Mouse (Mus musculus): ENCODE measurements around the gene Med16. TPM values are rescaled to one million over a fixed set of nuclear protein-coding genes. Genes with fewer than 3 reads are reported as not detected.
A peak's percentile ranks its signal among the peaks of the same experiment; 100 is the strongest.

Med16 gene
- polyA plus RNA-seq, 1 experiment from 2014 or later = 60.4 TPM

DNA sequence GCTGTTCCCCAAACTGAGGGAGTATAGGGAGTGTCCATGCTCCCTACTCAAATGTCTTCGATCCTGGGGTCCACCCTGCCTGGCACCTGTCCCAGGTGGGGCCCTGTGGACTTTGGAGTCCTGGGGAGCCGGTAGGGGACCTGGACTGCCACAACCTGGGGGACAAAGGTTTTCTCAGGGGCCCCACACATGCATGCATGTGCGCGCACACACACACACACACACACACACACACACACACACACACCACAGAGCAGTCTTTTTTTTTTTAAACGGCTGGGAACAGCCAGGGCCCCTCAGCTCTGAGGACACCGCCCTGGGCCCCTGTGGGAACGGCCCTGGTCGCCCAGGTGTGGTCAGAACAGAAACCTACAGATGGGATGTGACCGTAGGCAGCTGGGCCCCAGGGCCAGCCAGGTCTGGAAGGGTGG lies 34.8 kb upstream of the Med16 start:
- peaks cover 21% of the 10 kb centered on the region for H3K36me3 ChIP-seq
- H3K4me2 ChIP-seq (replicated peaks) = no peak overlapping the region
- H3K4me3 ChIP-seq = no peak overlapping the region
- H3K27ac ChIP-seq = no peak overlapping the region
- peaks cover 32% of the 10 kb centered on the region for H3K4me1 ChIP-seq
- H3K9me3 ChIP-seq = no peaks in the 10 kb centered on the region
- no peak overlapping the region for H3K9ac ChIP-seq
- no peaks in the 10 kb centered on the region for H3K27me3 ChIP-seq
- 83% methylated on average over 9 of the region's 9 CpGs for WGBS
- no peak for ATAC-seq (ENCODE audit: insufficient number of reproducible peaks, insufficient read depth, low FRiP score, low TSS enrichment)

GRCm38 (mm10) chr10:79942988-79943387 lies 34.3 kb upstream of the Med16 start:
- Histone ChIP-seq H3K4me2 (replicated peaks) (no peak overlapping the region), H3K36me3 (peaks cover 22% of the 10 kb centered on the region; the same call in 1 of the 2 replicates), H3K27ac (no peak overlapping the region), H3K27me3 (no peaks in the 10 kb centered on the region), H3K4me3 (no peak overlapping the region), H3K4me1 (peaks cover 32% of the 10 kb centered on the region), H3K9me3 (no peaks in the 10 kb centered on the region), H3K9ac (no peak overlapping the region)
- ATAC-seq (ENCODE audit: insufficient number of reproducible peaks, insufficient read depth, low FRiP score, low TSS enrichment) = no peak
- WGBS = 80% methylated on average over 1 of the region's 1 CpGs

- Histone ChIP-seq H3K36me3 (peaks cover 40% of the 10 kb centered on the region; the same call in 1 of the 2 replicates), H3K27ac (no peak overlapping the region), H3K9me3 (no peaks in the 10 kb centered on the region), H3K27me3 (no peaks in the 10 kb centered on the region), H3K4me3 (no peak overlapping the region), H3K9ac (no peak overlapping the region), H3K4me2 (replicated peaks) (no peak overlapping the region), H3K4me1 (peaks cover 26% of the 10 kb centered on the region)
- no peak for ATAC-seq (ENCODE audit: insufficient number of reproducible peaks, insufficient read depth, low FRiP score, low TSS enrichment)
- 63% methylated on average over 7 of the region's 7 CpGs for WGBS
These were observed 32.0 kb upstream of the Med16 start for GRCm38 (mm10) chr10:79940749-79941148.

- no peaks in the 10 kb centered on the region for H3K27me3 ChIP-seq
- H3K27ac ChIP-seq = no peak overlapping the region
- no peak overlapping the region for H3K9ac ChIP-seq
- peaks cover 21% of the 10 kb centered on the region for H3K4me1 ChIP-seq
- WGBS = 42% methylated on average over 11 of the region's 11 CpGs
- H3K36me3 ChIP-seq = peaks cover 54% of the 10 kb centered on the region; the same call in 1 of the 2 replicates
- H3K9me3 ChIP-seq = no peaks in the 10 kb centered on the region
- no peak for ATAC-seq (ENCODE audit: insufficient number of reproducible peaks, insufficient read depth, low FRiP score, low TSS enrichment)
- no peak overlapping the region for H3K4me3 ChIP-seq
- no peak overlapping the region for H3K4me2 ChIP-seq (replicated peaks)
These were observed 29.2 kb upstream of the Med16 start for GRCm38 (mm10) chr10:79937775-79938526.

DNA sequence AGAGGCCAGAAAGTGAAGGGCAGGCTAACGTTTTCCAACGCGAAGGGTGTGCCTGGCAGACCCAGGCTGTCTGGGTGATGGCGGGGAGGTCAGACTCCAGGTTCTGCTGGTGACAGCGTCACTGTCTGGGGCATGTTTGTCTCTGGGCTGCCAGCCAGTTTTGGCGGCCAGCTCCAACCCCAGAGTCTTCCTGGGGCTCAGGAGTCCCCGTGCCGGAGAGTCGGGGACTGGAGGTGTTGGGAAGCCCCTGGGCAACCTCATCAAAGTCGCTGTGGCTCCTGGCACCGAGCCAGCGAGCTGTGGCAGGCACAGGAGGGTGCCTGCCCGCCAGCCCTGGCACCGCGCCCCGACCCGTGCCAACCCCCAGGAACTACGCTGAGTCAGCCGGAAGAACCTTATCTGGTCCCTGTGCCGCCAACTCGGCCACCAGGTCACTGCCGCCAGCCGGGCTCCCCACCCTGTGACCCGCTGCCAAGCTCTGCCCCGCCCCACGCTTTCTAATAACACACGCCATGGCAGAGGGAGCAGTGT lies 28.3 kb upstream of the Med16 start:
- Histone ChIP-seq H3K4me2 (replicated peaks) (no peak overlapping the region), H3K36me3 (peaks cover 63% of the 10 kb centered on the region), H3K4me3 (no peak overlapping the region), H3K27me3 (no peaks in the 10 kb centered on the region), H3K4me1 (peaks cover 31% of the 10 kb centered on the region), H3K9me3 (no peaks in the 10 kb centered on the region), H3K27ac (no peak overlapping the region), H3K9ac (no peak overlapping the region)
- 81% methylated on average over 27 of the region's 27 CpGs for WGBS
- no peak for ATAC-seq (ENCODE audit: insufficient number of reproducible peaks, insufficient read depth, low FRiP score, low TSS enrichment)

- 58% methylated on average over 10 of the region's 10 CpGs for WGBS
- Histone ChIP-seq H3K4me2 (replicated peaks) (no peak overlapping the region), H3K9me3 (no peaks in the 10 kb centered on the region), H3K36me3 (peaks cover 64% of the 10 kb centered on the region), H3K27ac (no peak overlapping the region), H3K4me1 (peaks cover 37% of the 10 kb centered on the region), H3K9ac (no peak overlapping the region), H3K4me3 (no peak overlapping the region), H3K27me3 (no peaks in the 10 kb centered on the region)
- no peak for ATAC-seq (ENCODE audit: insufficient number of reproducible peaks, insufficient read depth, low FRiP score, low TSS enrichment)
These were observed 27.7 kb upstream of the Med16 start for GRCm38 (mm10) chr10:79936284-79936910.

- H3K4me2 ChIP-seq (replicated peaks) = no peak overlapping the region
- WGBS = 84% methylated on average over 16 of the region's 16 CpGs
- peaks cover 37% of the 10 kb centered on the region for H3K4me1 ChIP-seq
- H3K27ac ChIP-seq = no peak overlapping the region; the same call in 1 of the 2 replicates
- H3K9me3 ChIP-seq = no peaks in the 10 kb centered on the region
- no peaks in the 10 kb centered on the region for H3K27me3 ChIP-seq
- H3K9ac ChIP-seq = no peak overlapping the region
- no peak for ATAC-seq (ENCODE audit: insufficient number of reproducible peaks, insufficient read depth, low FRiP score, low TSS enrichment)
- peaks cover 65% of the 10 kb centered on the region for H3K36me3 ChIP-seq
- no peak overlapping the region for H3K4me3 ChIP-seq
These were observed 26.3 kb upstream of the Med16 start for GRCm38 (mm10) chr10:79934794-79935569.

GRCm38 (mm10) chr10:79934272-79934721 lies 25.6 kb upstream of the Med16 start:
- H3K4me1 ChIP-seq = peaks cover 43% of the 10 kb centered on the region
- no peak overlapping the region; the same call in 1 of the 2 replicates for H3K27ac ChIP-seq
- WGBS = 71% methylated on average over 13 of the region's 13 CpGs
- no peaks in the 10 kb centered on the region for H3K27me3 ChIP-seq
- no peak for ATAC-seq (ENCODE audit: insufficient number of reproducible peaks, insufficient read depth, low FRiP score, low TSS enrichment)
- H3K9me3 ChIP-seq = no peaks in the 10 kb centered on the region
- H3K4me3 ChIP-seq = no peak overlapping the region
- H3K9ac ChIP-seq = no peak overlapping the region
- no peak overlapping the region for H3K4me2 ChIP-seq (replicated peaks)
- peaks cover 62% of the 10 kb centered on the region for H3K36me3 ChIP-seq

DNA sequence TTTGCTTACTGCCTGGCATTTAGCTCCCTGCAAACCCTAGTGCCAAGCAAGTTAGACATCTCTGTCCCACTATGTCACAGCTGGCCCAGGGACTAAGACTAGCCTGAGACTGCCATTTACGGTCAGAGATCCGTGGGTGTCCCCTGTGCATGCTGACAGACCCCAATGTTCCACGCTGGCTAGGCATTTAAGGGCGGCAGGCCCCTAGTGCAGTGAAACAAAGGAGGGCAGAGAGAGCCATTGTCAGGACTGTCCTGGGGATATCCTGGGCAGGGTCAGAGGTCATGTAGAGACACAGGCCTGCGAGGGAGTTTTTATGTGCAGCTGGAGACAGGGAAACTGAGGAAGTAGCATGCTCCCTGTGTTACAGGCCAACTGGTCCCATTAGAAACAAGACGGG lies 25.1 kb upstream of the Med16 start:
- H3K36me3 ChIP-seq = peaks cover 62% of the 10 kb centered on the region
- H3K9me3 ChIP-seq = no peaks in the 10 kb centered on the region
- H3K27ac ChIP-seq = no peak overlapping the region; the same call in 1 of the 2 replicates
- 55% methylated on average over 6 of the region's 6 CpGs for WGBS
- no peak overlapping the region for H3K4me3 ChIP-seq
- ATAC-seq (ENCODE audit: insufficient number of reproducible peaks, insufficient read depth, low FRiP score, low TSS enrichment) = no peak
- H3K9ac ChIP-seq = no peak overlapping the region
- peaks cover 47% of the 10 kb centered on the region for H3K4me1 ChIP-seq
- H3K4me2 ChIP-seq (replicated peaks) = no peak overlapping the region
- H3K27me3 ChIP-seq = no peaks in the 10 kb centered on the region

- 54% methylated on average over 9 of the region's 9 CpGs for WGBS
- H3K4me1 ChIP-seq = peaks cover 54% of the 10 kb centered on the region
- no peaks in the 10 kb centered on the region for H3K9me3 ChIP-seq
- peaks cover 61% of the 10 kb centered on the region for H3K36me3 ChIP-seq
- H3K27ac ChIP-seq = peak overlapping the region; percentile 70; the same call in 1 of the 2 replicates
- no peak for ATAC-seq (ENCODE audit: insufficient number of reproducible peaks, insufficient read depth, low FRiP score, low TSS enrichment)
- peak overlapping the region; percentile 15; the same call in 1 of the 2 replicates for H3K4me2 ChIP-seq (replicated peaks)
- no peak overlapping the region for H3K9ac ChIP-seq
- no peaks in the 10 kb centered on the region for H3K27me3 ChIP-seq
- no peak overlapping the region for H3K4me3 ChIP-seq
These were observed 24.5 kb upstream of the Med16 start for GRCm38 (mm10) chr10:79933145-79933679.

GRCm38 (mm10) chr10:79932736-79933135 lies 24.0 kb upstream of the Med16 start:
- no peaks in the 10 kb centered on the region for H3K27me3 ChIP-seq
- WGBS = 9% methylated on average over 8 of the region's 8 CpGs
- H3K9me3 ChIP-seq = no peaks in the 10 kb centered on the region
- no peak overlapping the region for H3K4me3 ChIP-seq
- no peak for ATAC-seq (ENCODE audit: insufficient number of reproducible peaks, insufficient read depth, low FRiP score, low TSS enrichment)
- H3K4me2 ChIP-seq (replicated peaks) = peak overlapping the region; percentile 15; the same call in 1 of the 2 replicates
- H3K27ac ChIP-seq = peak overlapping the region; percentile 70
- peaks cover 54% of the 10 kb centered on the region for H3K4me1 ChIP-seq
- no peak overlapping the region; the same call in 1 of the 2 replicates for H3K9ac ChIP-seq
- H3K36me3 ChIP-seq = peaks cover 57% of the 10 kb centered on the region

Measured in embryonic facial prominence, embryonic 12.5 days (tissue).